Mouse (Mus musculus) right cerebral cortex, postnatal 25 days (tissue): ENCODE measurements around the gene Mpp5.

Source experiments
- DNase-seq: peaks from one replicate; pipeline ENCODE4 v3.0.0; 2022

The Mpp5 gene

GRCm38 (mm10) chr12:78860921-78861495 lies 112.3 kb downstream of the Mpp5 start:
- no peak for DNase-seq

- peak; percentile 99 for DNase-seq
Measured at GRCm38 (mm10) chr12:78861496-78862253, 113.0 kb downstream of the Mpp5 start, which contains the start of the genes Atp6v1d and Eif2s1. Atp6v1d (minus strand) TSS chr12:78861638. Eif2s1 (plus strand) TSS chr12:78861819.

GRCm38 (mm10) chr12:78862254-78862730 lies 113.6 kb downstream of the Mpp5 start:
- no peak for DNase-seq

GRCm38 (mm10) chr12:78865434-78865833 lies 116.7 kb downstream of the Mpp5 start:
- no peak for DNase-seq

- DNase-seq: no peak
Measured at GRCm38 (mm10) chr12:78868115-78868514, 119.4 kb downstream of the Mpp5 start.

- DNase-seq: no peak
Measured at GRCm38 (mm10) chr12:78874581-78874980, 125.9 kb downstream of the Mpp5 start.

- no peak for DNase-seq
Measured at GRCm38 (mm10) chr12:78890062-78890461, 141.4 kb downstream of the Mpp5 start.
